Mouse (Mus musculus) limb, embryonic 10.5 days (tissue): ENCODE data around the gene Mrps21. TPM values are rescaled to one million over a fixed set of nuclear protein-coding genes. Genes with fewer than 3 reads are reported as not detected.
"Not testable (repeated sequence)": the region's sequence is repeated elsewhere in the genome, so short reads cannot be mapped to it uniquely, and the experiment has no call there.

ENCODE experiments used
- DNase-seq: peaks from one replicate; pipeline ENCODE4 v3.0.0-alpha.2; 2017; ENCODE audit warnings: low spot score
- H3K27ac ChIP-seq: fragments of 300-500 bp; sonication (generic); 2 replicates; pipeline ENCODE4 v1.5.1; 2016; ENCODE audit warnings: mild to moderate bottlenecking
- H3K27me3 ChIP-seq: fragments of 300-500 bp; sonication (generic); 2 replicates; pipeline ENCODE4 v1.6.1; 2016; ENCODE audit warnings: low read depth, mild to moderate bottlenecking; ENCODE audit not compliant: poor library complexity, severe bottlenecking
- H3K36me3 ChIP-seq: fragments of 300-500 bp; sonication (generic); 2 replicates; pipeline ENCODE4 v1.6.1; 2016; ENCODE audit warnings: mild to moderate bottlenecking, moderate library complexity
- H3K4me1 ChIP-seq: fragments of 300-500 bp; sonication (generic); 2 replicates; pipeline ENCODE4 v1.6.1; 2016
- H3K4me3 ChIP-seq: fragments of 300-500 bp; sonication (generic); 2 replicates; pipeline ENCODE4 v1.5.1; 2016; ENCODE audit warnings: mild to moderate bottlenecking, moderate library complexity
- H3K9me3 ChIP-seq: fragments of 300-500 bp; sonication (generic); replicated peaks from 2 replicates; pipeline ENCODE4 v1.6.1; 2016; ENCODE audit warnings: mild to moderate bottlenecking
- WGBS: fragments of 180-500 bp; shearing (Covaris S2); methylation state at CpG from one replicate; pipeline ENCODE4 v1.1.7; 2016; 5-methylcytosine and 5-hydroxymethylcytosine counted together
- polyA plus RNA-seq: library from polyadenylated mRNA; unstranded; fragments of >200 nt; fragmentation: Nextera tagmentation; extraction: Ambion mirVana; gene quantifications from 2 replicates; pipeline ENCODE4 v1.2.1, GENCODE M21; 2016

Gene Mrps21
- polyA plus RNA-seq, 1 experiment from 2014 or later = 357 TPM

GRCm38 (mm10) chr3:95860323-95860722 is 11.0 kb downstream of the Mrps21 start:
- Histone ChIP-seq H3K27me3 (no peaks in the 10 kb centered on the region), H3K27ac (no peak overlapping the region), H3K4me3 (no peak overlapping the region), H3K36me3 (peaks cover 36% of the 10 kb centered on the region), H3K4me1 (peaks cover 4% of the 10 kb centered on the region), H3K9me3 (no peaks in the 10 kb centered on the region)
- 92% methylated on average over 3 of the region's 3 CpGs for WGBS
- no peak for DNase-seq

- not testable (repeated sequence) for H3K9me3 ChIP-seq, H3K27me3 ChIP-seq, DNase-seq, H3K27ac ChIP-seq, H3K4me1 ChIP-seq, H3K4me3 ChIP-seq
- 85% methylated on average over 3 of the region's 3 CpGs for WGBS
- peaks cover 22% of the 10 kb centered on the region for H3K36me3 ChIP-seq
These were observed 13.0 kb downstream of the Mrps21 start for GRCm38 (mm10) chr3:95858278-95858677.

GRCm38 (mm10) chr3:95857050-95857449 is 14.3 kb downstream of the Mrps21 start:
- H3K4me3 ChIP-seq, H3K27ac ChIP-seq, DNase-seq, H3K4me1 ChIP-seq, H3K27me3 ChIP-seq, H3K9me3 ChIP-seq: not testable (repeated sequence)
- H3K36me3 ChIP-seq = peaks cover 25% of the 10 kb centered on the region
- WGBS = 79% methylated on average over 1 of the region's 1 CpGs

GRCm38 (mm10) chr3:95856115-95856514 is 15.2 kb downstream of the Mrps21 start:
- Histone ChIP-seq H3K4me1 (peaks cover 8% of the 10 kb centered on the region), H3K27me3 (no peaks in the 10 kb centered on the region), H3K36me3 (peaks cover 27% of the 10 kb centered on the region), H3K27ac (peak overlapping the region; percentile 93), H3K9me3 (no peaks in the 10 kb centered on the region), H3K4me3 (peak overlapping the region; percentile 95)
- 29% methylated on average over 7 of the region's 7 CpGs for WGBS
- DNase-seq = no peak

- no peaks in the 10 kb centered on the region for H3K9me3 ChIP-seq
- H3K27ac ChIP-seq = peak within 1 kb of the TSS; percentile 93
- under 1% methylated on average over 56 of the region's 56 CpGs for WGBS
- peak within 1 kb of the TSS; percentile 95 for H3K4me3 ChIP-seq
- peaks cover 32% of the 10 kb centered on the region for H3K36me3 ChIP-seq
- peak; percentile 96 for DNase-seq
- H3K4me1 ChIP-seq = peaks cover 8% of the 10 kb centered on the region
- no peaks in the 10 kb centered on the region for H3K27me3 ChIP-seq
These were observed 15.7 kb downstream of the Mrps21 start, which contains the start of gene Prpf3 for GRCm38 (mm10) chr3:95855502-95856089. TSS of gene Prpf3 (minus strand) at chr3:95855885.

- 94% methylated on average over 8 of the region's 8 CpGs for WGBS
- Histone ChIP-seq H3K4me3 (no peak overlapping the region), H3K4me1 (peaks cover 7% of the 10 kb centered on the region), H3K9me3 (no peaks in the 10 kb centered on the region), H3K27ac (no peak overlapping the region), H3K27me3 (no peaks in the 10 kb centered on the region), H3K36me3 (peaks cover 75% of the 10 kb centered on the region)
- no peak for DNase-seq
These were observed 20.0 kb downstream of the Mrps21 start for GRCm38 (mm10) chr3:95851317-95851716.

GRCm38 (mm10) chr3:95850611-95851010 is 20.7 kb downstream of the Mrps21 start:
- Histone ChIP-seq H3K9me3 (no peaks in the 10 kb centered on the region), H3K27me3 (no peaks in the 10 kb centered on the region), H3K36me3 (peaks cover 82% of the 10 kb centered on the region), H3K4me3 (no peak overlapping the region), H3K4me1 (peaks cover 4% of the 10 kb centered on the region), H3K27ac (no peak overlapping the region)
- 89% methylated on average over 4 of the region's 4 CpGs for WGBS
- DNase-seq = no peak

GRCm38 (mm10) chr3:95842503-95843214 is 28.7 kb downstream of the Mrps21 start:
- Histone ChIP-seq H3K27me3 (no peaks in the 10 kb centered on the region), H3K9me3 (no peaks in the 10 kb centered on the region), H3K36me3 (peaks cover 99% of the 10 kb centered on the region), H3K4me1 (no peaks in the 10 kb centered on the region), H3K27ac (no peak overlapping the region), H3K4me3 (no peak overlapping the region)
- WGBS = 92% methylated on average over 3 of the region's 3 CpGs
- DNase-seq = no peak

- H3K4me1 ChIP-seq = no peaks in the 10 kb centered on the region
- H3K36me3 ChIP-seq = peaks cover 99% of the 10 kb centered on the region
- H3K27me3 ChIP-seq = no peaks in the 10 kb centered on the region
- WGBS = 94% methylated on average over 2 of the region's 2 CpGs
- no peak for DNase-seq
- no peak overlapping the region for H3K27ac ChIP-seq
- no peak overlapping the region for H3K4me3 ChIP-seq
- H3K9me3 ChIP-seq = no peaks in the 10 kb centered on the region
These were observed 32.1 kb downstream of the Mrps21 start for GRCm38 (mm10) chr3:95839250-95839649.

GRCm38 (mm10) chr3:95829053-95829452 is 42.3 kb downstream of the Mrps21 start:
- 97% methylated on average over 4 of the region's 4 CpGs for WGBS
- Histone ChIP-seq H3K4me1 (no peaks in the 10 kb centered on the region), H3K9me3 (no peaks in the 10 kb centered on the region), H3K27ac (no peak overlapping the region), H3K4me3 (no peak overlapping the region), H3K27me3 (no peaks in the 10 kb centered on the region), H3K36me3 (peaks cover 67% of the 10 kb centered on the region)
- DNase-seq = no peak

GRCm38 (mm10) chr3:95826275-95826674 is 45.0 kb downstream of the Mrps21 start:
- no peak overlapping the region for H3K4me3 ChIP-seq
- H3K4me1 ChIP-seq = no peaks in the 10 kb centered on the region
- no peaks in the 10 kb centered on the region for H3K27me3 ChIP-seq
- no peak for DNase-seq
- no peaks in the 10 kb centered on the region for H3K9me3 ChIP-seq
- peaks cover 40% of the 10 kb centered on the region for H3K36me3 ChIP-seq
- no peak overlapping the region for H3K27ac ChIP-seq
- WGBS = 83% methylated on average over 2 of the region's 2 CpGs

- Histone ChIP-seq H3K9me3 (no peaks in the 10 kb centered on the region), H3K4me1 (peaks cover 12% of the 10 kb centered on the region), H3K27me3 (no peaks in the 10 kb centered on the region), H3K27ac (peak overlapping the region; percentile 99), H3K4me3 (peak overlapping the region; percentile 92), H3K36me3 (peaks cover 12% of the 10 kb centered on the region)
- 47% methylated on average over 10 of the region's 10 CpGs for WGBS
- DNase-seq = no peak
These were observed 51.0 kb downstream of the Mrps21 start for GRCm38 (mm10) chr3:95820046-95821010.
